Mouse (Mus musculus) liver, embryonic 14.5 days (tissue): ENCODE measurements around the gene Slc29a1. TPM values are rescaled to one million over a fixed set of nuclear protein-coding genes. Genes with fewer than 3 reads are reported as not detected.

ENCODE experiments used
- ATAC-seq: fragments of 200-750 bp; cut with Nextera tagmentation; 2 replicates; pipeline ENCODE4 v1.8.0; 2017; ENCODE audit warnings: moderate number of reproducible peaks, mild to moderate bottlenecking, moderate library complexity; ENCODE audit not compliant: insufficient read depth
- DNase-seq, 3 experiments: peaks; one replicate each; pipeline ENCODE4 v3.0.0-alpha.2; 2012 to 2013; ENCODE audit warnings: low read depth in 3 of 3, low spot score in 3 of 3
- H3K27ac ChIP-seq: fragments of 300-500 bp; sonication (generic); 2 replicates; pipeline ENCODE4 v1.5.1; 2014; ENCODE audit warnings: moderate library complexity, mild to moderate bottlenecking, control low read depth, inconsistent platforms
- H3K27me3 ChIP-seq: fragments of 300-500 bp; sonication (generic); 2 replicates; pipeline ENCODE4 v1.6.1; 2014; ENCODE audit warnings: mild to moderate bottlenecking, low read length, moderate library complexity; ENCODE audit not compliant: control insufficient read depth, insufficient read depth
- H3K36me3 ChIP-seq: fragments of 300-500 bp; sonication (generic); replicated peaks from 2 replicates; pipeline ENCODE4 v1.6.1; 2014; ENCODE audit warnings: low read depth; ENCODE audit not compliant: control insufficient read depth, insufficient read depth
- H3K4me1 ChIP-seq, 2 experiments: fragments of 200-500 bp in 1 of 2; fragments of 300-500 bp in 1 of 2; sonication (generic) in 1 of 2; replicated peaks; 2 replicates each; pipeline ENCODE4 v1.6.1; 2012 to 2014; ENCODE audit warnings: antibody characterized with exemption in 1 of 2, inconsistent platforms in 1 of 2, low read length in 1 of 2; ENCODE audit not compliant: control insufficient read depth in 2 of 2, insufficient read depth in 2 of 2
- H3K4me2 ChIP-seq: fragments of 300-500 bp; sonication (generic); 2 replicates; pipeline ENCODE4 v1.6.1; 2014; ENCODE audit warnings: low read depth, mild to moderate bottlenecking, control low read depth, moderate library complexity
- H3K4me3 ChIP-seq, 2 experiments: fragments of 200-500 bp in 1 of 2; fragments of 300-500 bp in 1 of 2; sonication (generic) in 1 of 2; 2 replicates each; pipeline ENCODE4 v1.5.1; 2012 to 2014; ENCODE audit warnings: low read depth in 2 of 2, low read length in 2 of 2, mild to moderate bottlenecking in 2 of 2, control low read depth in 1 of 2, inconsistent platforms in 1 of 2, moderate library complexity in 1 of 2; ENCODE audit not compliant: insufficient read depth in 1 of 2
- H3K9ac ChIP-seq: fragments of 300-500 bp; sonication (generic); replicated peaks from 2 replicates; pipeline ENCODE4 v1.6.1; 2014; ENCODE audit warnings: mild to moderate bottlenecking, control low read depth, moderate library complexity
- H3K9me3 ChIP-seq: fragments of 300-500 bp; sonication (generic); 2 replicates; pipeline ENCODE4 v1.6.1; 2016; ENCODE audit warnings: low read length, mixed read lengths; ENCODE audit not compliant: control insufficient read depth
- CTCF ChIP-seq: IDR thresholded peaks from 2 replicates; pipeline ENCODE4 v1.5.1; 2016; ENCODE audit warnings: antibody characterized with exemption, low read depth, control low read depth
- EP300 ChIP-seq: IDR thresholded peaks from 2 replicates; pipeline ENCODE4 v1.6.1; 2016; ENCODE audit warnings: antibody characterized with exemption, low read depth
- WGBS: fragments of 180-500 bp; shearing (Covaris S2); extraction: QIAGEN DNeasy Blood & Tissue Kit; methylation state at CpG from one replicate; pipeline ENCODE4 v1.1.7; 2014; ENCODE audit not compliant: insufficient replicate concordance; 5-methylcytosine and 5-hydroxymethylcytosine counted together
- polyA plus RNA-seq, 2 experiments: library from polyadenylated mRNA; depleted of rRNA in 1 of 2; stranded (reverse) in 1 of 2; unstranded in 1 of 2; fragments of >200 nt; fragmentation: Nextera tagmentation in 1 of 2; extraction: Ambion mirVana in 1 of 2; gene quantifications; 2 replicates each; pipeline versions ENCODE4 v1.2.1 to v1.2.3; 2012 to 2014

The Slc29a1 gene
- polyA plus RNA-seq, 2 experiments = 152 to 177 TPM

DNA sequence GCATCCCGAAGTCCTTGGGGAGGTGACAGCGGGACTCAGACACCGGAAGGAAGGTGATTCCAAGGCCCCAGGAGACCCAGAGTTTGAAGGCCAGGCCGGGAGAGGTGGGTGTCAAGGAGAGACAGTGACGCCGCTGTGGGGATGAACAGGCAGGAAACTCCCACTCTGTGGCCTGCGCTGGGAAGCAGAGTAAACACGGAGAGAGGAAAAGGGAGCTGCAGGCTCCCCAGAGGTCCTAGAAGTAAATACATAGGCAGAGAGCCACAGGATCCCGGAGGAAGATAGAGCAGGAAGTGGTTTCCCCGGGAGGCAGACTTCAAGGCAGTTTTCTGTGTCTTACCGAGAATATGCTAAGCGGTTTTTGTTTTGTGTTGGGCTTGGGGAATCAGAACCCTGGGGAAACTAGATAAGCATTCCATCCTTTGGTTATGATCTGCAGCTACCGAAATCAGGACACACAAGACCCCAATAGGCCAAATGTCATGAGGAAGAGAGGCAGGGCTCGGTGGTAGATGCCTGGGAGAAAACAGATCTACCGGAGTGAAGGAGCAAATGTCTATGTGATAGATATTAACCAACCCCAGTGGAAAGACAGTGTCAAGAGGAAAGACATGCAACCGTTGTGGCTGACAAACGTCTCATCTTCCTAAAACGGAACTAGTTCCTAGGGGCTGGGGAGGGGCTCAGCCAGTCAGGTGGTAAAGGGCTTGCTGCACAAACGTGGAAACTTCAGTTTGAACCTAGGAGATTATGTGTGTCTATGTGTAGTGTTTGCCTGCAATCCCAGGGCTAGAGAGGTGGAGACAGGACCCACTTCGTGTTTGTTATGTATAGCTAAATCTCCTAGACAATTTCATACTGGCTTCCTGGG, 20.2 kb upstream of the Slc29a1 start:
- Histone ChIP-seq H3K27me3 (no peaks in the 10 kb centered on the region), H3K36me3 (no peaks in the 10 kb centered on the region), H3K4me3 (peak overlapping the region; percentile 6 to 12), H3K27ac (peak overlapping the region; percentile 9; the same call in 1 of the 2 replicates), H3K9me3 (no peaks in the 10 kb centered on the region), H3K4me1 (peaks cover 3 to 19% of the 10 kb centered on the region in 2 experiments; a peak in 3 of 4 replicates), H3K9ac (peak overlapping the region; percentile 51), H3K4me2 (peak overlapping the region; percentile 64)
- 6% methylated on average over 20 of the region's 20 CpGs for WGBS
- DNase-seq = no peak
- TF ChIP-seq EP300 = no peak
- TF ChIP-seq CTCF = no peak
- peak; percentile 61; the same call in 1 of the 2 replicates for ATAC-seq

DNA sequence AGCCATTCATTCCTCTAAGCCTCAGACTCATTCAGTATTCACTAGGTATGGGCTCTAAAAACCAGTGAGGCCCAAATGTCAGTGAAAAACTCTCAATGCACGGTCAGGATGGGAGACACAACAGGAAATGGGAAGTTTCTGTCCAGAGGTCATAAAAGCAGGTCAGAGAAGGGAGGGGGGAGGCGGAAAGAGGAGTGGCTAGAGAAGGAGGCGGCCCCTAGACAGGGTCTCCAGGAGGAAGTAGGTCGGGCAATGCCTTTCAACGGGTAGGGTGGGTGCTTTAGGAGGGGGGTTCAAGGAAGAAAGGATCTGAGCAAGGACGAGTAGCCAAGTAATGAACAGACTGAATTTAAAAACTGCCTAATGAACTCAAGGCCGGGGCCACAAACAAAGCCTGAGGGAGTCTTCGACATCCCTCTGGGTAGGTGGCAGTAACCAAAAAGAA, 19.6 kb upstream of the Slc29a1 start:
- peak overlapping the region; percentile 64 for H3K4me2 ChIP-seq
- no peaks in the 10 kb centered on the region for H3K9me3 ChIP-seq
- no peak for DNase-seq
- no peak overlapping the region for H3K27ac ChIP-seq
- WGBS = 5% methylated on average over 8 of the region's 8 CpGs
- H3K36me3 ChIP-seq = no peaks in the 10 kb centered on the region
- peak overlapping the region; percentile 51 for H3K9ac ChIP-seq
- ATAC-seq = peak; percentile 70
- H3K27me3 ChIP-seq = no peaks in the 10 kb centered on the region
- no peak for TF ChIP-seq CTCF
- TF ChIP-seq EP300 = no peak
- peaks cover 3 to 19% of the 10 kb centered on the region in 2 experiments; a peak in 3 of 4 replicates for H3K4me1 ChIP-seq
- peak overlapping the region; percentile 6 to 12 for H3K4me3 ChIP-seq

DNA sequence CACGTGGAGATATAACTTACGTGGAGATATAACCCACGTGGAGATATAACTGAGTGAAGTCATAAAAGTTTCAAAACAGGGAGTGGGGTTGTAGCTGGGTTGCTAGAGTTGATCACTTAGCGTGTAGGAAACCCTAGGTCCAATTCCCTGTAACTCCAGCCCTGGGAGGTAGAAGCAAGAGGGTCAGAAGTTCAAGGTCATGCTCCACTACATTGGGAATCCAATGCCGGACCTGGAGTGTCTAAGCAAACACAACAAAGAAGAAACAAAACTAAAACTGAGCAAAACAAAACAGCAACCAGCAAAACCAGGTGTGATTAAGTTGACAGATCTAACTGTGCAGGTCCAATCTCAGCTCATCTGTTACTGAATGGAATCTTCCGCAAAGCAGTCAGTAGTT, 18.2 kb upstream of the Slc29a1 start:
- Histone ChIP-seq H3K4me3 (no peak overlapping the region), H3K27me3 (no peaks in the 10 kb centered on the region), H3K4me2 (no peak overlapping the region), H3K9ac (no peak overlapping the region), H3K9me3 (no peaks in the 10 kb centered on the region), H3K36me3 (no peaks in the 10 kb centered on the region), H3K27ac (no peak overlapping the region), H3K4me1 (peaks cover 3 to 22% of the 10 kb centered on the region in 2 experiments; a peak in 3 of 4 replicates)
- no peak for DNase-seq
- TF ChIP-seq CTCF (no peak), EP300 (no peak)
- WGBS = 71% methylated on average over 6 of the region's 6 CpGs
- ATAC-seq = no peak

DNA sequence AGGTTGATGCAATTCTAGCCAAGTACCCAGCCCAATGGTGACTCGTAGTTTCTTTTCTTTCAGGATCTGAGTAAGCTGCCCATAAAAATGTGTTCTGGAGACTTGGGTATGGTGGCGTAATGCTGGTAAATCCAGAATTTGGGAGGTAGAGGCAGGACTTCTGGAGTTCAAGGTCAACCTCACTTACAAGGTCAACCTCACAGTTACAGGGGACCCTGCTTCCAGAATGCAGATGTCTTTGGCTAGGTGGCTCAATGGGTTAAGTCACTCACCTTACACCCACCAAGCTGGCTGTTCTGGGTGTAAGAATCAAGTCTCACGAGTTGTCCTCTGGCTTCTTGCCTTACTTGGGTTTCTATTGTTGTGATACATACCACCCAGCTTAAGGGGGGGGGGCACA, 17.3 kb upstream of the Slc29a1 start:
- Histone ChIP-seq H3K4me1 (peaks cover 5 to 23% of the 10 kb centered on the region in 2 experiments; a peak in 3 of 4 replicates), H3K9ac (no peak overlapping the region), H3K9me3 (no peaks in the 10 kb centered on the region), H3K27me3 (no peaks in the 10 kb centered on the region), H3K4me2 (no peak overlapping the region), H3K27ac (no peak overlapping the region), H3K36me3 (no peaks in the 10 kb centered on the region), H3K4me3 (no peak overlapping the region)
- TF ChIP-seq EP300 (no peak), CTCF (no peak)
- ATAC-seq = no peak
- DNase-seq = no peak
- 56% methylated on average over 3 of the region's 3 CpGs for WGBS

DNA sequence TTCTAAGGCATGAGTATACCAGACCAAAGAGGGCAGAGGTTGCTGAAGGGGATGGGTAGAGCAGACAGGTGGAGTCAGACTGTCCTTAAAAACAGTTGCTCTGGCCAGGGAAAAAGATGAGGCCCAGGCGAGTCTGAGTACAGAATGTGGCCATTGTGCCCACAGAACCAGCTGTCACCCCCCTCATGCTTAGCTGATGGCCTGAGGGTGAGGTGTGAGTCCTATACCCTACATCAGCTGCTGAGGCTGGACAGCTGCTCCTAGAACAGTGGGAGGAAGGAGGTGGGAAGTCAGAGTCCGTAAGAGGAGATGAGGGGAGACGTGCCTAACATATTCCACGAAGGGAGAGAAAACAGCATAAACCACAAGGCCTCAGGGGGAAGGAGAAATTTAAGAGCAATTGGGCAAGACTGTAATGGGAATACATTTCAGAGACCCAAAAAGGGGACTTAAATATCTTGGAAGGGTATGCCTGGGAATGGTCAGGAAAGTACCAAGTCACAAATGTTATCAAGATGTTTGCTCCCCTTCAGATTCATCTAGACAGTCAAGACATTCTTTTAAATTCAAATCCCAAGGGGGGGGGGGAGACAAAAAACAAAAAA, 16.7 kb upstream of the Slc29a1 start:
- no peaks in the 10 kb centered on the region for H3K36me3 ChIP-seq
- no peak overlapping the region for H3K4me3 ChIP-seq
- no peaks in the 10 kb centered on the region for H3K9me3 ChIP-seq
- H3K27me3 ChIP-seq = no peaks in the 10 kb centered on the region
- H3K27ac ChIP-seq = no peak overlapping the region
- H3K9ac ChIP-seq = no peak overlapping the region
- H3K4me2 ChIP-seq = no peak overlapping the region
- ATAC-seq (no peak), DNase-seq (no peak)
- H3K4me1 ChIP-seq = peaks cover 6 to 24% of the 10 kb centered on the region in 2 experiments; a peak in 3 of 4 replicates
- WGBS = 47% methylated on average over 4 of the region's 4 CpGs
- TF ChIP-seq EP300 (no peak), CTCF (no peak)
